Mouse (Mus musculus): ENCODE results near the gene Ppid.
"Not testable (repeated sequence)": the region's sequence is repeated elsewhere in the genome, so short reads cannot be mapped to it uniquely, and the experiment has no call there.

The Ppid gene

DNA sequence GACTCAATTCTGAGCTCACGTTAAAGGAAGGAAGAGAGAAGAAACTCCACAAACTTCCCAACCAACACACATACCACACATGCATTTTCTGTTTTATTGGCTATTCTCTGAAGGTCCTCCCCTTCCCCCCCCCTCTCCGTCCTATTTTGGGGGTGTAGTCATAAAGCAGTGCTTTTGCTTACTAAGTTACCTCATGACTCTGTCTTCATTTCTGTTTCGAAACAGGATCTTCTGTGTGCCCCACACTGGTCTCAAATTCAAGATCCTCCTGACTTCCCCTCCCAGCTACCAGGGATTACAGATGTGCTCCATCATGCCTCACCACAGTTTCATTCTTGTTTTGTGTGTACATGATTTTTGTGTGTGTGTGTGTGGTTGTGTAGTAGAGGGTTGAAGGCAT is 18.7 kb upstream of the Ppid start:
- CTCF ChIA-PET = interaction anchor here (0.6 to 0.7 kb wide), 3 partner anchors 14 to 350 kb away, joined by 3 read pairs; no protein-coding TSS in a partner anchor

DNA sequence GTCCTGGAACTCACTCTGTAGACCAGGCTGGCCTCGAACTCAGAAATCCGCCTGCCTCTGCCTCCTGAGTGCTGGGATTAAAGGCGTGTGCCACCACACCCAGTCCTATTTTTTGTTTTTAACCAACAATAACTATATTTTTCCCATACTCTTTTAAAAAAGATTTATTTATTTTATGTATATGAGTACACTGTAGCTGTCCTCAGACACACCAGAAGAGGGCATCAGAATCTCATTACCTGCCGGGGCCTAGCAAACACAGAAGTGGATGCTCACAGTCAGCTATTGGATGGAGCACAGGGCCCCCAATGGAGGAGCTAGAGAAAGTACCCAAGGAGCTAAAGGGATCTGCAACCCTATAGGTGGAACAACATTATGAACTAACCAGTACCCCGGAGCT is 17.8 kb upstream of the Ppid start:
- CTCF ChIA-PET = not testable (repeated sequence)

DNA sequence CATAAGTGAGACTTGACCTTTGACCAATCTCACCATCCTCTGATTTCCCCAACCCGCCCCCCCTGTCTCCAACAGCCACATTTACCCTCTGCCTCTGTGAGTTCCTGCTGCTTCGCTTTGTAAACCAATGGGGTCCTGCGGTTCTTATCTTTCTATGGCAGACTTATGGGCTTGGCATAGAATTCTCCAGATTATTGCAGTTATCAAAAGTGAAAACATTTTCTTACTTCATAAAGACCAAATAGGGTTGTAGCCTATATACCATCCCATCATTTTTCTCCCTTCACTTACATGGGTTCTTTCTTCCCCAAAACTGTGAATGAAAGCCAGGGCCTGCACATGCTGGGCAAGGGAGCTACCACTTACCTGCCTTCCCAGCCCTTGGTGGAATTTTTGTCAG is 16.8 kb upstream of the Ppid start:
- CTCF ChIA-PET = no interaction called here

DNA sequence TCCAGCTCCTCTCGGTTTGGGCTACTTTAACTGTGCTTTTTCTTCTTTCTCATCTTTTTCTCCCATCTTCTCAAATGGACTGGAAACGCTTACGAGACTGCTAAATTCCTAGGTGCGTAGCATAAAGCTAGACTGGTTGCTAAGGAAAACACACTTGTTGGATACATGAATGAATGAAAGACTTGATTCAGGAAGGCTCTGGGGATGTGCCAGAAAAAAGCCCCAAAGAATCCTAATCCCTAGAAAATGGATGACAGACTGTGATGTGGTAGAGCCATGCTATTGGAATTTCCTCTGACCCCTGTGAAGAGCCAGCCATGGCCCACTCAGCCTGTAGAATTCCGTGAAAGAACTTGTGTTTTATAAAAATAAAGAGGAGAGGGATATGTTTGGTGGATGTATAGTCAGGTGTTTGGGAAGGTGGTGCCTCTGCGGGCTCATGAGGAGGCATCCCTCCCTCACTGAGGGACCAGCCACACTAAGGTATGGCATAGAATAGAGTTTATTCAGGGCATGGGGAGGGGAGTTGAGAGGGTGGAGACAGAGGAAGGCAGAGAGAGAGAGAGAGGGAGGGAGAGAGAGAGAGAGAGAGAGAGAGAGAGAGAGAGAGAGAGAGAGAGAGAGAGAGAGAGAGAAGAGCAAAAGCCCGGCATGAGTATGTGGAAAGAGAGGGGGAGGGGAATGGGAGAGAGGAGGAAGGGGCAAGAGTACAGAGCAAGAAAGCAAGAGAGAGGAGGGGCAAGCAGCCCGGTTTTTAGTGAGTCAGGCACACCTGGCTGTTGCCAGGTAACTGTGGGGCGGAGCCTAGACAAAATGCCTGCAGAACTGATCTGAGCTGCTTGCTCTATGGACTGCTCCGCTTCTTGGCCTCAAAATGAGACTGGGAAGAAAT is 15.3 kb upstream of the Ppid start:
- CTCF ChIA-PET = no interaction called here

DNA sequence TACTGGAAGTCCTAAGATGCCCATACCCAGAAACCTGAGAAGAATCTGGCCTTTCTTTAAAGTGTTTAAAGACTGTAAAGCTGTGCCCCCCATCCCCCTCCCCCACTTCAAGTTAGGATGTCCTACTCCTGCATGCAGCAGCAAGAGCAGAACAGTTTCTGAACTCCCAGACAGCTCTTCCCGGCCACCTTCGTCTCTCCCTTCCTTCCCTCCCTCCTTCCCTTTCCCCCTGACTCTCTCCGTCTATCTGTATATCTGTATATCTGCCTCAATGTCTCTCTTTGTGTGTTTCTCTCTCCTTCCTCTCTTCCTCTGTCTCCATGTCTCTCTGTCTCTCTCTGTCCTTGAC is 14.7 kb upstream of the Ppid start:
- CTCF ChIA-PET = no interaction called here

DNA sequence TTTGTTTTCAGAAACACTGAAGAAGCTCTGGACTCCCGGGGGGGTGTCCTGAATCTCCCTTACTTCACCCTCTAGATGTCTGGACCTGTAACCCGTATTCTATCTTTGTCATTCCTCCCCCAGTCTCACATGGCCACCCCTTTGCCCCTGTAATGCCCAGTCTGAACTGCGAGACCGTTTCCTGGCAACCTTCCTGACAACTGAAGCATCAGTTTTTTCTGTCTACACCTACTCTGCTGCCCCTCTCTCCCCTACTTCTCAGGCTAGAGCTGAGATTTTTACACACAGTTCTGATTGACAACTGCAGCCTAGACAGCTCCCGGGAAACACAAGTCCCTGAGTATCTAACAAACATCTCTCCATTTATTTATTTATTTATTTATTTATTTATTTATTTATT is 14.3 kb upstream of the Ppid start:
- CTCF ChIA-PET = no interaction called here

DNA sequence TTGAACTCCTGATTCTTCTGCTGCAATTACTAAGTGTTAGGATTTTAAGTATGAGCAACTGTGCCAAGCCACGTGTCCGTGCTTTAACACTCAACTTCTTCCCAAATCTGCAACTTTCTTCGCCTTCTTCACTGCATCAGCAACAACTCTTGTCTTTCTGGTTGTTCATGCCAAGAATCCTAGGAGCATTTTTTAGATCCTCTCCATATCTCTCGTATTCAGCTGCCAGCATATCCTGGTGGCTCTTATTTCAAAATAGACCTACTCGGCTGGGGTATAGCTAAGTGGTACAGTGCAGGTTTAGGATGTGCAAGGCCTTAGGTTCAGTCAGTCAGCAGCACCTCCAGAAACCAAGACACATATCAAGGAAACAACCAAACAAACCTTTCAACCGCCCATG is 13.5 kb upstream of the Ppid start:
- CTCF ChIA-PET = no interaction called here

DNA sequence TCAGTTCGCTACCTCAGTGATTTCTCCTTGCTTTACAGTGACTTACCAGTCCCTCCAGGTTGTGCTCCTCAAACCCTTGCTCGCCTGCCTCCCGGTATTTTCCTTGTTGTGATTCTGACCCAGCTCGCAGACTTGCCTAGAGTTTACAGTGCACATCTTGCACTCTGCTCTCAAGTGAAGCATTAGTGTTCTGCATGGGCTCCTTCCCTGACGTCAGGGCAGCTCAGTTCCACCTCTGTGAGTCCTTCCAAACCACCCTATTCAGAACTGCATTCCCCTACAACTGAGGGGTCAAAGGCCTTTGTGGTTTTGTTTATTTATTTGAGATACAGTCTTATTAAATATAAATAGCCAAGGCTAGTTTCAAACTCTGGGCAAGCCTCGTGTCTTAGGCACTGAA is 13.0 kb upstream of the Ppid start:
- CTCF ChIA-PET = no interaction called here

DNA sequence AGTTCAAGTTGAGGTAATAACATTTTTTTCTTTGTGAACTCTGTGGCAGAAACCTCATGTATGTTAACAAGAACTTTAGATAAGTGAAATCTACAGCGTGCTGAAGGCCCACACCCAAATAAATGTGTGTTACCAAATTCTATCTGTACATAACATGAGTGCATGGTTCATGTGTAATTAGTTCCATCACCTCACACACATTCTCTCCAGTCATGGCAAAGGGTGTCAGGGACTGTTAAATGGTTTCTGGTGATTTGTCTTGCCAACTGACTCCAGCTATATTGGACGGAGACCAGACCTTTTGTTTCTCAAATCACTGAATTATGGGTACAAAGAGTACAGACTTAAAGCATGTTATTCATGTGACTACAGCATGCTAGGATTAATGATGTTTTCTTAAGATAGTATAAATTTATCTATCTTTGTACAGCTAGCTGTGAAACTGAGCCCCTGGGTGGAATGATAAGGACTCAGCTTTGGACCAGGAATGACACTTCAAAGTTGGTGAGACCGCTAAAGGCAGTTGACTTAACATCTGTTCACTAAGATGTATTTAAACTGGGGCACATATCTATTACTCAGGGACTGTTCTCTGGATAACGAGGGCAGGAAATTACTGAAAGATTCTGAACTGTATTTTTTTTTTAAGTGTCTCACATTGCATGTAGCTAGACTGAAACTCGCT is 11.1 kb upstream of the Ppid start:
- CTCF ChIA-PET = no interaction called here

DNA sequence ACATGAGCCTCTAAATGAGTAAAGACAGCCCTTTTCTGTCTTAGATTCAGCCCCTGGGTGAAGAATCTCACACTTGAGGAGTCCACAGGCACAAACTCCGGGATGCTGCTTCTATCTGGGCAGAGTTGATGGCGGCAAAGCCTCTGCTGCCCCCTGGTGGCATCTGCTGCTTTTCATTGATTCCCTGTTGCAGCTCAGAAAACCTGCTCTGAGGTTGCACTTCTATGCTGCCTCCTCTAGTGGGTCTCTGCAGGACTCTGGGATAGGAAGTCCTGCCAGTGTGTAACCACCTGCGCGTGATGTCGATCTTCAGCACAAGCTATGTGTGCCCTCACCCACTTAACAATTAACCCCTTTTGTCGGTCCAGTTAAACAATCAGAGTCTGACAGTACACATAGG is 4.3 kb upstream of the Ppid start:
- CTCF ChIA-PET = no interaction called here

DNA sequence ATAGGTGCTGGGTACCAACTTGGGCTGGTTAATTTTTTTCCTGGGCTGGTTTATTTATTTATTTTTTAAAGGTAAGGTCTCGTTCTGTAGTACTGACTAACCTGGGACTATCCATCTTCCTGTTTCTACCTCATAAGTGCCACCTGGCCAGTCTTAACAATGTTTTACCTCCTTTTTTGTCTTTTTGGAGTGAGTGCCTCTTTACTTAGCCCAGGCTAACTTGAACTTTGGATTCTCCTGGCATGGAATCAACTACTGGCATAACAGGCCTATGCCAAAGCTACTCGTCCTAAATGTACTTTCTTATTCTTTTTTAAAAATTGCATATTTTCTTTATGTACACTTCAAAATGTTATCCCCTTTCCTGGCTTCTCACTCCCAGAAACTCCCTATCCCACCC is 1.5 kb upstream of the Ppid start:
- CTCF ChIA-PET = no interaction called here

DNA sequence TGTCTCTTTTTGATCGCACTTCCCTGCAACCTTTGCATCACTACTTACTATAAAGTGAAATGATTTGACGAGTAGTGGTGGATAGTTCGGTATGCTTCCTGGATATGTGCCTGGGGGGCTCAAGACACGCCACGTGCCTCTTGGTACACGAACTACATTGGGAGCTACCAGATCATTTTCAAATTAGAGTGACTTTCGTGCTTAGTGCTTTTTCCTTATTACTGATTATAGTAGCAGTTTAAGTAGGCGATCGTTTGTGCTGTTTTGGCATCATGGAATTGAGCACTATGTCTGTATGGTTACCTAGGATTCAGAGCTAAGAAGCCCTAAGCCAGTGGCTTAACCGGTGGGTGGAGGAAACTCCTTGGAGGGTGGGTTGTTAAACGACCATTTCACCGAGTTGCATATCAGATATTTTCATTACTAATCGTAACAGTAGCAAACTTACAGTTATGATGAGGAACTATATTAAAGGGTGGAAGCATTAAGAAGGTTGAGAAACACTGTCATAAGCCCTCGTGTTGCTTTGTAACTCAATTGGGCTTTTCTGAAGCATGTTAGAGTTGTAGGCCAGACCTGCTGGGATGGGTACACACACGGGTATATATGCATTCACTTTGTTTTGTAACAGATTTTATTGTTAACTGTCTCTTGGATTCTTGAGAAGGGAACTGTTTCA is 790 bp downstream of the Ppid start:
- CTCF ChIA-PET = no interaction called here

DNA sequence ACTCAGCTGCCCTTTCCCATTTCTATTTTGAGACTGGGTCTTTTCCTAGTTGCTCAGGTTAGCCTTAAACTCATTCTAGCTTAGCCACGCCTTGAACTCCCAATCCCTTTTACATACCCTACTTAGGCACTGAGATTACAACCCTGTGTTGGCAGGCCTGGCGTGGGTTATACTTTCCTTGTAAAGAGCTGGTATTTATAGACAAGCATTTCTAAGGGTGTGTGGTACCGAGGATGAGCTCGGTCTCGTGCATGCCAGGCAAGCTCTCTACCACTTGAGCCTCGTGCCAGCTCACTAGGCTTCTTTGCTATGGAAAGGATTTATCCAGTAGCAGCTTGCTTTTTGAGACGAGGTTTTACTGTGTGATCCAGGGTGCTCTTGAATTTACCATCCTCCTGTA is 4.3 kb downstream of the Ppid start:
- CTCF ChIA-PET = no interaction called here

DNA sequence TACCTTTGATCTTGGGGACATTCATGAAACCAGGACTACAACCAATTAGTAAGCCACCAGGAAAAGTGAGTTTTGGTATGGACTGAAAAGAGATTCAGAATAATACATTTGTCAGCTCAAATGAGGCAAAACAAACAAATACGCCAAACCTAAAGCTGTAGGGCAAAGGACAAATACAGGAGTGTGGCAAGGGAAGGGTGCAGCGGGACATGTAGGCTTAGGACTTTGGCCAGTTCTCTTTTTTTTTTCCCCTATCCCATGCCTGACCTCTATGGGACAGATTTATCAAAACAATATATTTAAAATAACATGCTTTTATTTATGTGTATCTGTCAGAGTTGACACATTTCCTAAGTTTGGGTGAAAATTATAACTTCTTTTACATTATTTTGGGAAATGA is 18.7 kb downstream of the Ppid start:
- CTCF ChIA-PET = no interaction called here

DNA sequence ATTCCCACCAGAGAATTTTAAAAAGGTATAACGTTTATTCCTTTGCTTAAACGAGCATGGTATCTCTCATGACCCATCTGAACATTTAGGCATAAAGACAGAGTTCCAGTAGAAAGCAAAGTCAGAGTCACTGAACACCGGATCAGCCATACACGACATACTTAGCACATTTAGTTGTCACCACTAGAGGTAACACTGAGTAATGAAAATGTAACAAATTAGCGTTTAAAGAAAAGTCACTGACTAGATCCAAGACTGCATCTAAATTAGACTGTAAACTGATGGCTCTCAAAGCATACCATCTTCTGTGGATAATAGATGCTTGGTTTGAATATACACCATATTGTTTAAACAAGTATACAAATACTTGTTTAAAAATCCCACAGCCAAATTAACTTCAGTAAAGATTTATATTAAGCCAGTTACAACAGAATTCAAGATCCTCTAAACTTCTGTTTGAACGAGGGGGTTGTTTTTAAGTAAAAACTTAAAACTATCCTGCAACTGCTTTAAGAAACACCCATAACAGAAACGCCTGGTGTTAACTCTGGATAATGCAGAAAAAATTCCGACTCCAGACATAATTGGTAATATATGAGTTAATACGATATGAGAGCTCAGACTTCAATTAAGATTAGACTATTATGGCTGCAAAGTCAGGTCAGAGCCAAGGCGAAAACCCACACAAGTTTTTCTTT is 36.5 kb downstream of the Ppid start:
- CTCF ChIA-PET = no interaction called here

DNA sequence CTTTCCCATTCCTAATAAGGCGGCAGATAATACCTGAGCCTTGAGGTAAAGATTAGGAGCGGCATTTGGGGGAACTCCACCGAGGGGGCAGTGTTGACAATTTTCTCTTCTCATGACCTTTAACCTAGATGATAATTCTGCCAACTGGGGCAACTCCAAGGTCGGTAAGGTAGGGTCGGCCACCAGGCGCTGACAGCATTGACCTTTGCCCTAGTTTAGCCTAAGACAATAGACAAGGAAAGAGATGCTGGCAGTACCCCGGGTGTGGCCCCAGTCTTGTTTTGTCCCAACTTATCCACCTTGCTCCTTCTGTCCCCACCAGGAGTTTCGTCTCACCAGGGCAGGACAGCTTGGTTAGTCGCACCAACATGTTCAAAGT is 37.0 kb downstream of the Ppid start:
- CTCF ChIA-PET = no interaction called here

DNA sequence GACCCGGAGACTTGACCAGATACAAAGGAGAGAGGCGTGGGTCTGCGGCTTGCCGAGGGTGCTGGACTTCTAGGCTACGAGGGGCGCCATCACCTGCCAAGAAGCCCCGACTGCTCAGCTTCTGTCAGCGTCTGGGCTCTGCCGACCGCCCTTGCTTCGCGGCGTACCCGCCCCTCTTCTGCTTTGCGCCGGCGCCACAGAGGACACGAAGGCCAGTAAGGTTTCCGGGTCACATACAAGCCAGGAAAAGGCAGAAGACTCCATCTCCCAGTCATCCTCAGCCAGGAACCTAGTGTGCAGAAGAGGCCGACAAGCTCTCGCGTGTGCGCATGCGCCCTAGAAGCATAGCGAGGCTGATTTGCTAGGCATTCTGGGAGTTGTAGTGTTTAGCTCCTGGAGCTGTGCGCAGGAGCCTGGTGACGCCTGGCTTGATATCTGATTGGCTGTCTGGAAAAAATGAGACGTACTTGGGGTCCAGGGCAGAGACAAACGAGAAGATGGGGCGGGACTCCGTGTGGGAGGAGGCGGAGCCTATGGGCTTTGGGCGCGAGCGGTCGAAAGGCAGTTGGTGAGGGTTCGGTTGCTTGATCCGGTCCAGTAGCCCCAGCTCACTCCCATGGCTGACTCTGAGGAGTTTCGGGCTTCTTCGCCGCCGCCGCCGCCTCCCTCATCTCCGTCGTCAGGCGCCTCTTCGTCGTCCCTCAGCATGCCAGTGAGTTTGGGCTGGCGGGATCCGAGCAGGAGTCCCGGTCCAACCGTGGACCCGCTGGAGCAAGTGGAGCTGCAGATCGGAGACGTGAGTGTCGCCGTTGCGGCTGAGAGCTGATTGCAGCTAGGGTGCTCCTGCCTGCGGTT is 37.6 kb downstream of the Ppid start, which contains the start of gene 4930579G24Rik:
TSS of gene 4930579G24Rik (plus strand) at position 519 of the 855 bp plus-strand sequence.
- CTCF ChIA-PET = no interaction called here

DNA sequence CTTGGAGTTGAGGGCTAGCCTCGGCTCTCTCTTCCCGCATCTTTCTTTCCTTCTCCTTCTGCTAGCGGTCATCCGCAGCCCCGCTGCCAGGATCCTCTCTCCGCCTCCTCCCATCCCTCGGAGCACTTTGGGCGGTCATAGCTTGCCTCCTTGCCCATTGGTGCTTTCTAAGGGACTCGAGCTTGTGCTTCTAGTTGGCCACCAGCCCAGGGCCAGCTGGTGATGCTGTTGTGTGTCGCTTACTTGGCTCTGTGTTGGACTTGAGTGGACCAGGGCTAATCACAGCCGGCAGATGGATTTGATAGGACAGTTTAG is 38.2 kb downstream of the Ppid start, which contains the start of gene Etfdh:
TSS of gene Etfdh (minus strand) at position 85 of the 315 bp plus-strand sequence.
- CTCF ChIA-PET = no interaction called here

DNA sequence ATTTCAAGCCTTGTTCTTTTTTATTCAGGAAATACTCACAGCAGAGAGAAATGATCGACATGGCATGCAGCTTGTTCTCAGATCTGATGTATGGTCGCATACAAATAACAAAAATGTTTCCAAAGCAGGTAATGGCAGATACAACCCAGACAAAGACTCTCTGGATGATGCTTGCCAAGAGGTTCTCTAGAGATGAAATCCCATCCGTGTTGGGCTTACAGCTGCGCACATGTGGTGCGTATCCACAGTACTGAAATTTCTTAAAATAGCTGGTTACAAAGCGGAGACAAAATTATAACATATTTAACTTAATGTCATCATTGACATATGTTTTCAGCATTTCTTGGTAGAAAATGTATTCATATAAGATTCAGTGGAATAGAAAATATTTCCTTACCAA is 61.0 kb downstream of the Ppid start:
- CTCF ChIA-PET = no interaction called here

All from spleen, embryonic (tissue).